Mouse (Mus musculus): ENCODE data around the gene Pla2g2c.

Gene Pla2g2c

DNA sequence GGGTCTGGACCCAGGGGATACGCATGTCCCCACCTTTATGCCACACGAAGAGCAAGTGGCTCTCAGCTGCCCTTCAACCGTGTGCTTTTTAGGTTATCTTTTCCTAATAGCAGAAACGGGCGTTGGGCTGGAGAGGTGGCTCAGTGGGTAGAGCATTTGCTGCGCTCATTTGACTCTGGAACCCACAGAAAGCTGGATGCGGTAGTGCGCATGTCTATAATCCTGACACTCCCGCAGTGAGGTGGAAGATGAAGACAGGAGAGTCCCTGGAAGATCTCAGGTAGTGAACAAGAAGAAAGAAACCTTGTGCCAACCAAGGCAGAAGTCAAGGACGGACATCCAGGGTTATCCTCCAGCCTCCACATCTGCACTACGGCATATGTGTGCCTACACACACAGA lies 15.3 kb upstream of the Pla2g2c start:
- DNase-seq (ENCODE audit: low spot score in 2 of 2), result no peak

GRCm38 (mm10) chr4:138709944-138710343 lies 14.6 kb upstream of the Pla2g2c start:
- DNase-seq (ENCODE audit: low spot score in 2 of 2), result no peak

DNA sequence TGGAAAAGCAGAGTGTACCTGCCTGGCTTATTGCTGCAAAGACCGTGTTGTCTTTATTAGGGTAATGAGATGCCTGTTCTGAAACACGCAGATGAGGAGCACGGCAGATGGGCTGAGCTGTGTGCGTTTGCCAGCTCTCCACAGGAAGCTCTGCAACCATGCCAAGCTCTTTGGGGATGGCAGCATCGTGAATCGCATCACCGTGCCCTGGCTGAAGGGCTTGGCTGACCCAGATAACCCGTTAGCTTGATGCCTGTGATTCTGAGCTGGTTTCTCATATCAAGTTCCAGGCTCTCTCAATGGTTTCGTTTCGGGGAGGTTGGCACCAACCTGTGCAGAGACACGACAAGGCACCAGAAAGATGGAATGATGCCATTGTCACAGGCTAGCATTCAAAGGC lies 14.0 kb upstream of the Pla2g2c start:
- no peak for DNase-seq (ENCODE audit: low spot score in 2 of 2)

GRCm38 (mm10) chr4:138711051-138711820 lies 13.4 kb upstream of the Pla2g2c start:
- DNase-seq (ENCODE audit: low spot score in 2 of 2), result no peak

GRCm38 (mm10) chr4:138712096-138712495 lies 12.5 kb upstream of the Pla2g2c start:
- DNase-seq (ENCODE audit: low spot score in 2 of 2), result no peak

GRCm38 (mm10) chr4:138712621-138713020 lies 12.0 kb upstream of the Pla2g2c start:
- no peak for DNase-seq (ENCODE audit: low spot score in 2 of 2)

DNA sequence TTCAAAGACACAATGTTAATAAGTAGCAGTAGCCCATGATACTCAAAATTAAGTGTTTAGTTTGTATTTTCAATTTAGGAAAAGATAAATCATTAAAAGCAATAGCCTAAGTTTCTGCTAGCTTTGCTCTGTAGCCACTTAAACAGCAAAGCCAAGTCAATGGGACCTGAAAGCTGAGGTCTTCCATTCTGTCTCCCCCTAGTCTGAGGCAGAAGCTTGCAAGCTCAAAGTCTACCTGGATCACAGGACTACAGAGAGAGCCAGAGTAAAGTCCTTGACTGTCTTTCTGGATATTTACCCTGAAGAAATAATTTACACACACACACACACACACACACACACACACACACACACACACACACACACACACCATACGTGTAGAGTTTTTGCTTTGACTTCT lies 10.4 kb upstream of the Pla2g2c start:
- DNase-seq (ENCODE audit: low spot score in 2 of 2), result no peak

- DNase-seq (ENCODE audit: low spot score in 2 of 2), result no peak
Measured at GRCm38 (mm10) chr4:138716697-138717096, 7.9 kb upstream of the Pla2g2c start.

- DNase-seq (ENCODE audit: low spot score in 2 of 2), result no peak
Measured at GRCm38 (mm10) chr4:138718586-138719263, 5.9 kb upstream of the Pla2g2c start.

GRCm38 (mm10) chr4:138719264-138719596 lies 5.4 kb upstream of the Pla2g2c start:
- DNase-seq (ENCODE audit: low spot score in 2 of 2), result no peak

DNA sequence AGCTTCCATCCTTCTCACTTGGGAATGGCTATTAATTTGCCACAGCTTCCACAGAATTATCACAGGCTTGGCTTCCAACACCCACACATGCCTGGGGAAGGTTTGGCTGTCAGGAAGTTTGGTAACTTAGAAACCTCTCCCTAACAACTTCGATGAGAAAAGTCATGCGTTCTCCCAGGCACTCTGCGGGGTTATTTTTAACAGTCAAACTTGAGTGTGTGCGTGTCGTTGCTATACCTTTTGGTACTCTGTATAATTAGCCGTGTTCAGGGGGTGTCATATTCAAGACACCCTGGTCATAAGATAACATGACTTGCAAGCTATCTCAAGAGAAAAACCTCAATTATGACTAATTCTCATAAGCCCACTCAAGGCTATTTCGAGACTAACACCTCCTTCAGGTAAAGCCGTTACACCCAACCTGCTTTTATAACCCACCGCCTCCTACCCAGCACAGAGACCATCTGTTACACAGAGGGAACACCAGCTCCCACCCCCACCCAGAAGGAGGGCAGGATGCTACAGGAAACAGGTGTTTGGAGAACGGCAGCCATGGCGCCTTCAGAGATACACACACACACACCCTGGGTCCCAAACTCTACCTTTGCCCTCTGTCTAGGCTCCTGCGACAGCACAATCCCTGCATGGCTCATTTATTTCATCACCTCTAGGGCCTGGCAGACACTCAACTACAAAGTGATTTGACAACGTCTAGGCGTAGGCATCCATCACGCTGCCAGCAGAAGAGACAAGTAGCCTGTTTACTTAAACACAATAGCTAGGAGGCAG lies 905 bp upstream of the Pla2g2c start:
- no peak for DNase-seq (ENCODE audit: low spot score in 2 of 2)

- no peak for DNase-seq (ENCODE audit: low spot score in 2 of 2)
Measured at GRCm38 (mm10) chr4:138725127-138725461, 502 bp downstream of the Pla2g2c start.

- no peak for DNase-seq (ENCODE audit: low spot score in 2 of 2)
Measured at GRCm38 (mm10) chr4:138725751-138726150, 1.2 kb downstream of the Pla2g2c start.

GRCm38 (mm10) chr4:138729018-138729703 lies 4.6 kb downstream of the Pla2g2c start:
- no peak for DNase-seq (ENCODE audit: low spot score in 2 of 2)

DNA sequence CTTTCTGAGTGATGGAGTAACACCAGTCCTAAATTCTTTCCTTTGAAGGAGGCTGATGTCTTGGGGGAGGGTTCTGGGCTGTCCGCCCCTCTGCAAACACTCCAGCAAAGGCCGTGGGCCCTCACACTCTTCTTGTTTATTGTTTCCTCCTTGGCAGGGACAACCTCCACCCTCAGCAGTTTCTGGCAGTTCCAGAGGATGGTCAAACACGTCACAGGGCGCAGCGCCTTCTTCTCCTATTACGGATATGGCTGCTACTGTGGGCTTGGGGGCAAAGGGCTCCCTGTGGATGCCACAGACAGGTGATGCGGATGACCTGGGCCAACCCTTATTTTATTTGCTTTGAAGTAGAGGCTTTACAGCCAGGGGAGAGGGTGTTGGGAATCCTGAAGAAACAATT lies 9.5 kb downstream of the Pla2g2c start:
- no peak for DNase-seq (ENCODE audit: low spot score in 2 of 2)

DNA sequence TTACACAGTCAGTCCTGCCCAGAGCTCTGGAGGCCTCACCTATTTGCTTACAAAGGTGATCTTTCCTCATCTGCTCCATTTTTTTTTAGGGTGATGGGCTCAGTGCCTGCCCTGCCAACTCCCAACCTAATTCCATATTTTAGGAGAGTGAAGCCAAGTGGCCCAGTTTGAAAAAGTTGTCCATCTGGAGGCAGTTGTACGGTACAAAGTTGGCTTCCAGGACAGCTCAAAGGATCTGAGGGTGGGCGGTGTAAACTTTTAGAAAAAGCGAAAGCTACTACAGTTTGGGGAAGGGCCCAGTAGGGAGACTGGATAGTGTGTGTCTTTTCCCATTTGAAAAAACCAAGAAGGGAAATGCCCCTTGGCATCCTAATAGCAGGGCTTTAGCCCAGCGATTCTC lies 10.3 kb downstream of the Pla2g2c start:
- no peak for DNase-seq (ENCODE audit: low spot score in 2 of 2)

GRCm38 (mm10) chr4:138737031-138737430 lies 12.4 kb downstream of the Pla2g2c start, which contains the start of gene Ubxn10:
Gene Ubxn10 (minus strand): TSS chr4:138737167.
- no peak for DNase-seq (ENCODE audit: low spot score in 2 of 2)

DNA sequence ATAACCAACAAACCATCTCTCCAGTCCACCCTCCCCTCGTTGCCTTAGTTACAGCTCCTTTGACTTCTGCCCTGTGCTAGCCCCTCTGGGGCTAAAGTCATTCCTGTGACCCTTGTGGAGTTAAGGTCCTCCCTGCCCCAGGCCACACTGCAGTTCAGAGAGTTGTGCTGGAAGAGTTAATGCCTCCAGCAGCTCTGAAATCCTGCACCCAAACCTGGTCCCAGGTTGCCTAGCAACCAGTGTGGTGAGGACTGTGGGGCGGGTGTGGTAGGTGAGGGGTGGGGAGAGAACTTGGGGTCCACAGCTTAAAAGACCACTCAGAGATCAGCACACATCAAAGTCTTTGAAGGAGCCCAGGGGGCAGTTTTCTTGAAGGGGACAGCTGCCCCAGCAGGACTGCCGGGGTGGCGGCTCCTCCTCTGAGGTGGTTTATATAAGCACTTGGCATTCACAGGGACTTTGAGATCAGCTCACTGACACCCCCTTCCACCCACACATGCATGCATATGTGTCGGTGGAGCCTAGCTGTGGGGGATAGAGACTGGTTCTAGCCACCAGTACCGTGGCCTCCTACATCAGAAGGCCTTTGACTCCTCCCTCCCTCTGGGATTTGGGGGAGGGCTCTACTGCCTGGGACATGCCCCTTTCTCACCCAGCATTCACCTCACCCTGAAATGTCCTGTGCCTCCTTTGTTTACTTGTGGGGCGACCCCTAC lies 14.7 kb downstream of the Pla2g2c start:
- no peak for DNase-seq (ENCODE audit: low spot score in 2 of 2)

DNA sequence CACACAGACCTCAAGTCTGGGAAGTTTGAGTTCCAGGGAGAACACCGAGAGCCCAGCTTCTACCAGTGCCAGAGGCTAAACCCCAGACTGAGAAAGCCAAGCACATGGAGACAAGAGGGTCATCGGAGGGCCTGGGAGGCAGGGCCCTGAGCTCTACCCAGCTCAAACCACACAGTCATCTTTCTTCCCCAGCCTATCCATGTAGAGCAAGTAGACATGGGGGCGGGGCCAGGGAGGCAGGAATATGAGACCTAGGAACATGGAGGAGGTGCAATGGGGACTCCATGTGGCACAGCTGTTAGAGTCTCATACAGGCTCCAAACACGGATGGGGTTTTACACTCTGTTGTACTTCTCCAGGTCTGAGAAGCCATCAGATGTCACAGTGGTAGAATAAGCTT lies 21.3 kb downstream of the Pla2g2c start:
- DNase-seq (ENCODE audit: low spot score in 2 of 2), result no peak

GRCm38 (mm10) chr4:138746866-138747265 lies 22.3 kb downstream of the Pla2g2c start:
- no peak for DNase-seq (ENCODE audit: low spot score in 2 of 2)

DNA sequence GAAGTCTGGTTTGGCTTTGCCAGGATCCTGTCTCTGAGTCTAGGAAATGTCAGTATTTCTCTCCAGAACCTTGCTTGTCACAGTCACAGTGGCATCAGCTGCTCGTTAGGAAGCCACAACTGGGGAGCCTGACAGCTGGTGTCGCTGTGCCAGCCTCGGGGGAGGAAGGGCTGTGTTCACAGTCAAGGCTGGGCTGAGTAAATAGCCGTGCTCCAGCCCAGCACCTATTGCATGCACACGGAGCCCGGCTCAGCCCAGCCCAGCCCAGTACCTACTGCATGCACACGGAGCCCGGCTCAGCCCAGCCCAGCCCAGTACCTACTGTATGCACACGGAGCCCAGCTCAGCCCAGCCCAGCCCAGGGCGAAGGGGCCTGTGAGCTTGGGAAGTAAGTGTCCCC lies 23.3 kb downstream of the Pla2g2c start:
- DNase-seq (ENCODE audit: low spot score in 2 of 2), result no peak

Data from spleen, postnatal 14 days (tissue).